Mouse (Mus musculus): ENCODE measurements around the gene Ifnar1. TPM values are rescaled to one million over a fixed set of nuclear protein-coding genes. Genes with fewer than 3 reads are reported as not detected.
A peak's percentile ranks its signal among the peaks of the same experiment; 100 is the strongest.

Gene Ifnar1
- polyA plus RNA-seq, 1 experiment from 2014 or later, result 42.7 TPM

DNA sequence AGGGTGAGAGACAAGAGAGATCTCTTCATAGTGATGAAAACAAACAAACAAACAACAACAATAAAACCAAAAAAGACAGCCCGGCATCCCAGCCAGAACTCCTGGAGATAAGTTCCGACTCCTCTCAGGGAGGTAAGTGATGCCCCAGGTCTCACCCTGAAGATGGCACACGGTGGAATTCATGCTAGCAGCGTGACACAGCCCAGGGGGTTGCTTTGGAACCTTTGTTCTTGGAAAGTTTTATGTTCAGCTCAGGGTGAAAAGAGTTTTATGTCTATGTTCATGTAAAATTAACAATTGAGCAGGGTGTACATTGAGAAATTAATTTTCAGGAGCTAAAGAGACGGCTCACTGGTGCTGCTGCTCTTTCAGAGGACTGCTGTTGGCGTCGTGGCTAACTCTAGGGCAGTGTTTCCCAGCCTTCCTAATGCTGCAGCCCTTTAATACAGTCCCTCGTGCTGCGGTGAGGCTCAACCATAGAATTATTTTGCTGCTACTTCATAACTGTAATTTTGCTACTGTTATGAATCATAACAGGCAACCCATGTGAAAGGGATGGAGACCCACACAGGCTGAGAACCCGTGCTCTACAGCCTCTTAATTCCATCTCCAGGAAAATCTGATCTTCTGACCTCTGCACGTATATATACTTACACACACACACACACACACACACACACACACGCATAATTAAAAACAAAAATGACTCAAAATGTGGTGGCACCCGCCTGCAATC, 19.4 kb upstream of the Ifnar1 start:
- peak overlapping the region; percentile 73 for H3K9ac ChIP-seq (ENCODE audit: low read depth, low read length)
- 39% methylated on average over 13 of the region's 13 CpGs for WGBS

GRCm38 (mm10) chr16:91466566-91466965, 18.5 kb upstream of the Ifnar1 start:
- peaks cover 20% of the 10 kb centered on the region for H3K4me1 ChIP-seq (ENCODE audit: control insufficient read depth, insufficient read depth, low read depth, low read length)
- peak overlapping the region; percentile 34 for H3K4me2 ChIP-seq (ENCODE audit: low read length)
- H3K4me3 ChIP-seq (ENCODE audit: low read length), result no peak overlapping the region
- 32% methylated on average over 6 of the region's 6 CpGs for WGBS
- H3K27me3 ChIP-seq (replicated peaks; ENCODE audit: control insufficient read depth, insufficient read depth, low read length), result no peaks in the 10 kb centered on the region
- no peaks in the 10 kb centered on the region for H3K9me3 ChIP-seq (ENCODE audit: control insufficient read depth, low read length)
- no peak overlapping the region for H3K27ac ChIP-seq (ENCODE audit: low read depth, low read length)
- no peaks in the 10 kb centered on the region for H3K36me3 ChIP-seq (ENCODE audit: control insufficient read depth, insufficient read depth, low read length)
- no peak overlapping the region for H3K9ac ChIP-seq (ENCODE audit: low read depth, low read length)
- peak; percentile 21; the same call in 1 of the 2 replicates for ATAC-seq

More for the DNA sequence above, 19.4 kb upstream of the Ifnar1 start:
- H3K9me3 ChIP-seq (ENCODE audit: control insufficient read depth, low read length), result no peaks in the 10 kb centered on the region
- no peak for ATAC-seq
- no peak overlapping the region for H3K27ac ChIP-seq (ENCODE audit: low read depth, low read length)
- H3K4me3 ChIP-seq (ENCODE audit: low read length), result peak overlapping the region; percentile 62
- no peaks in the 10 kb centered on the region for H3K36me3 ChIP-seq (ENCODE audit: control insufficient read depth, insufficient read depth, low read length)
- H3K4me2 ChIP-seq (ENCODE audit: low read length), result peak overlapping the region; percentile 87
- peaks cover 20% of the 10 kb centered on the region for H3K4me1 ChIP-seq (ENCODE audit: control insufficient read depth, insufficient read depth, low read depth, low read length)
- H3K27me3 ChIP-seq (replicated peaks; ENCODE audit: control insufficient read depth, insufficient read depth, low read length), result no peaks in the 10 kb centered on the region

DNA sequence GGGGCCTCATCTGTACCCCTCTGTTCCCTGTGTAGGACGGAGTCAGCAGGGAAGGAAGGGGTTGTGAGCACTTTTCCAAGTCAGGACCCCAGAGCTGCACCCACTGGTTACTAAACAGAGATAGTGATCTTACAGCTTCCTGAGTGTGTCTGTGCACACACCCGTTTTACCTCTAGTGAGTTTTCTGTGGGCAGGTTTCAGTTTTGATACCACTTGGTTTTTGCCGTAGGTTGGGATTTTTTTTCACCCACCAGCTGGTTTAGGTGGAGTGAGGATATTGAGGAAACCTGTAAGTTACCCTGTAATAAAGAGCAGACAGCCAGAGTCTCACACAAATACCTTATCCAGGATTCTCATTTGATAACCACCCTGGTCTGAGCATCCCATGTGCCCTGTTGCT, 14.6 kb upstream of the Ifnar1 start:
- H3K36me3 ChIP-seq (ENCODE audit: control insufficient read depth, insufficient read depth, low read length), result no peaks in the 10 kb centered on the region
- H3K27ac ChIP-seq (ENCODE audit: low read depth, low read length), result no peak overlapping the region
- H3K4me2 ChIP-seq (ENCODE audit: low read length), result no peak overlapping the region
- peaks cover 15% of the 10 kb centered on the region for H3K4me1 ChIP-seq (ENCODE audit: control insufficient read depth, insufficient read depth, low read depth, low read length)
- no peaks in the 10 kb centered on the region for H3K27me3 ChIP-seq (replicated peaks; ENCODE audit: control insufficient read depth, insufficient read depth, low read length)
- H3K9me3 ChIP-seq (ENCODE audit: control insufficient read depth, low read length), result no peaks in the 10 kb centered on the region
- WGBS, result 89% methylated on average over 3 of the region's 3 CpGs
- H3K4me3 ChIP-seq (ENCODE audit: low read length), result no peak overlapping the region
- H3K9ac ChIP-seq (ENCODE audit: low read depth, low read length), result no peak overlapping the region
- ATAC-seq, result no peak

DNA sequence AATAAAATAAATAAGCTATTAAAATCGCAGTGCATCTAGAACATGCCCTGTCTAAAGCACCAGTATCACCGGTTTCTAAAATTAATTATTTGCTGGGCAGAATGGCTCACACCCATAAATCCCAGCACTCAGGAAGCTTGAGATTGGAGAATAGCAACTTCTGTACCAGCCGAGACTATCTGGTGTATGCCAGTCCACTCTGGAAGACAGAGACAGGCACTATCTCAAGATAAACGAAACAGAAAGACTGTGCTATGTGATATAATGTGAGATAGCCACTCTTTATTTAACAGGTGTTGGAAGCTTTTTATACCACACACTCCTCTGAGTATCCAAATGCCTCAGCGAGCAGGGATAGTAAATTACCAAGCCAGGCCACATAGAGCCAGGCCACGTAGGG, 13.6 kb upstream of the Ifnar1 start:
- peaks cover 5% of the 10 kb centered on the region for H3K4me1 ChIP-seq (ENCODE audit: control insufficient read depth, insufficient read depth, low read depth, low read length)
- no peak overlapping the region for H3K4me2 ChIP-seq (ENCODE audit: low read length)
- H3K4me3 ChIP-seq (ENCODE audit: low read length), result no peak overlapping the region
- no peaks in the 10 kb centered on the region for H3K9me3 ChIP-seq (ENCODE audit: control insufficient read depth, low read length)
- ATAC-seq, result no peak
- no peak overlapping the region for H3K27ac ChIP-seq (ENCODE audit: low read depth, low read length)
- H3K27me3 ChIP-seq (replicated peaks; ENCODE audit: control insufficient read depth, insufficient read depth, low read length), result no peaks in the 10 kb centered on the region
- H3K36me3 ChIP-seq (ENCODE audit: control insufficient read depth, insufficient read depth, low read length), result no peaks in the 10 kb centered on the region
- no peak overlapping the region for H3K9ac ChIP-seq (ENCODE audit: low read depth, low read length)
- 88% methylated on average over 6 of the region's 6 CpGs for WGBS

GRCm38 (mm10) chr16:91475753-91476152, 9.3 kb upstream of the Ifnar1 start:
- Histone ChIP-seq H3K27ac (ENCODE audit: low read depth, low read length) (no peak overlapping the region), H3K9ac (ENCODE audit: low read depth, low read length) (no peak overlapping the region), H3K4me2 (ENCODE audit: low read length) (no peak overlapping the region), H3K4me1 (ENCODE audit: control insufficient read depth, insufficient read depth, low read depth, low read length) (no peaks in the 10 kb centered on the region), H3K27me3 (replicated peaks; ENCODE audit: control insufficient read depth, insufficient read depth, low read length) (no peaks in the 10 kb centered on the region), H3K9me3 (ENCODE audit: control insufficient read depth, low read length) (no peaks in the 10 kb centered on the region), H3K4me3 (ENCODE audit: low read length) (no peak overlapping the region), H3K36me3 (ENCODE audit: control insufficient read depth, insufficient read depth, low read length) (no peaks in the 10 kb centered on the region)
- WGBS, result 60% methylated on average over 7 of the region's 7 CpGs
- ATAC-seq, result no peak

GRCm38 (mm10) chr16:91478067-91478466, 7.0 kb upstream of the Ifnar1 start:
- no peak for ATAC-seq
- no peak overlapping the region for H3K9ac ChIP-seq (ENCODE audit: low read depth, low read length)
- H3K4me1 ChIP-seq (ENCODE audit: control insufficient read depth, insufficient read depth, low read depth, low read length), result no peaks in the 10 kb centered on the region
- H3K9me3 ChIP-seq (ENCODE audit: control insufficient read depth, low read length), result no peaks in the 10 kb centered on the region
- no peaks in the 10 kb centered on the region for H3K27me3 ChIP-seq (replicated peaks; ENCODE audit: control insufficient read depth, insufficient read depth, low read length)
- H3K36me3 ChIP-seq (ENCODE audit: control insufficient read depth, insufficient read depth, low read length), result no peaks in the 10 kb centered on the region
- no peak overlapping the region for H3K4me2 ChIP-seq (ENCODE audit: low read length)
- no peak overlapping the region for H3K27ac ChIP-seq (ENCODE audit: low read depth, low read length)
- WGBS, result 48% methylated on average over 1 of the region's 1 CpGs
- H3K4me3 ChIP-seq (ENCODE audit: low read length), result no peak overlapping the region

- Histone ChIP-seq H3K27ac (ENCODE audit: low read depth, low read length) (no peak overlapping the region), H3K4me1 (ENCODE audit: control insufficient read depth, insufficient read depth, low read depth, low read length) (no peaks in the 10 kb centered on the region), H3K9ac (ENCODE audit: low read depth, low read length) (no peak overlapping the region), H3K36me3 (ENCODE audit: control insufficient read depth, insufficient read depth, low read length) (no peaks in the 10 kb centered on the region), H3K9me3 (ENCODE audit: control insufficient read depth, low read length) (no peaks in the 10 kb centered on the region), H3K4me3 (ENCODE audit: low read length) (no peak overlapping the region), H3K27me3 (replicated peaks; ENCODE audit: control insufficient read depth, insufficient read depth, low read length) (no peaks in the 10 kb centered on the region), H3K4me2 (ENCODE audit: low read length) (no peak overlapping the region)
- ATAC-seq, result no peak
Measured at GRCm38 (mm10) chr16:91480517-91480916, 4.5 kb upstream of the Ifnar1 start.

- peak overlapping the region; percentile 88 for H3K27ac ChIP-seq (ENCODE audit: low read depth, low read length)
- H3K4me3 ChIP-seq (ENCODE audit: low read length), result peak overlapping the region; percentile 63
- peak; percentile 32; the same call in 1 of the 2 replicates for ATAC-seq
- H3K4me2 ChIP-seq (ENCODE audit: low read length), result peak overlapping the region; percentile 68
- 55% methylated on average over 17 of the region's 17 CpGs for WGBS
- H3K9me3 ChIP-seq (ENCODE audit: control insufficient read depth, low read length), result no peaks in the 10 kb centered on the region
- no peaks in the 10 kb centered on the region for H3K36me3 ChIP-seq (ENCODE audit: control insufficient read depth, insufficient read depth, low read length)
- H3K4me1 ChIP-seq (ENCODE audit: control insufficient read depth, insufficient read depth, low read depth, low read length), result peaks cover 10% of the 10 kb centered on the region
- peak overlapping the region; percentile 82 for H3K9ac ChIP-seq (ENCODE audit: low read depth, low read length)
- no peaks in the 10 kb centered on the region for H3K27me3 ChIP-seq (replicated peaks; ENCODE audit: control insufficient read depth, insufficient read depth, low read length)
Measured at GRCm38 (mm10) chr16:91484387-91484786, 651 bp upstream of the Ifnar1 start.

- WGBS, result 34% methylated on average over 5 of the region's 5 CpGs
- Histone ChIP-seq H3K36me3 (ENCODE audit: control insufficient read depth, insufficient read depth, low read length) (peaks cover 12% of the 10 kb centered on the region; the same call in 1 of the 2 replicates), H3K4me2 (ENCODE audit: low read length) (peak overlapping the region; percentile 68), H3K27ac (ENCODE audit: low read depth, low read length) (peak overlapping the region; percentile 88), H3K4me3 (ENCODE audit: low read length) (peak overlapping the region; percentile 63), H3K27me3 (replicated peaks; ENCODE audit: control insufficient read depth, insufficient read depth, low read length) (no peaks in the 10 kb centered on the region), H3K9me3 (ENCODE audit: control insufficient read depth, low read length) (no peaks in the 10 kb centered on the region), H3K4me1 (ENCODE audit: control insufficient read depth, insufficient read depth, low read depth, low read length) (peaks cover 10% of the 10 kb centered on the region), H3K9ac (ENCODE audit: low read depth, low read length) (peak overlapping the region; percentile 82)
- ATAC-seq, result no peak
Measured at GRCm38 (mm10) chr16:91485841-91486240, 803 bp downstream of the Ifnar1 start.
